Mouse (Mus musculus) heart, postnatal 10 days (tissue): ENCODE results near the gene Gxylt1. TPM values are rescaled to one million over a fixed set of nuclear protein-coding genes. Genes with fewer than 3 reads are reported as not detected.
"Not testable (repeated sequence)": the region's sequence is repeated elsewhere in the genome, so short reads cannot be mapped to it uniquely, and the experiment has no call there.

Experiments
- DNase-seq, 2 experiments: peaks; one replicate each; pipeline ENCODE4 v3.0.0; 2021
- intact Hi-C: fragments of 180-260 bp; cut with DNase I; formaldehyde crosslinking; loops from one replicate; pipeline ENCODE4 v1.15.1; 2025
- total RNA-seq, 2 experiments: library from RNA; stranded (reverse); gene quantifications; 2 replicates each; pipeline ENCODE4 v1.2.3; 2021

The Gxylt1 gene
- total RNA-seq, 2 experiments from 2014 or later, result 13.7 to 15.0 TPM

DNA sequence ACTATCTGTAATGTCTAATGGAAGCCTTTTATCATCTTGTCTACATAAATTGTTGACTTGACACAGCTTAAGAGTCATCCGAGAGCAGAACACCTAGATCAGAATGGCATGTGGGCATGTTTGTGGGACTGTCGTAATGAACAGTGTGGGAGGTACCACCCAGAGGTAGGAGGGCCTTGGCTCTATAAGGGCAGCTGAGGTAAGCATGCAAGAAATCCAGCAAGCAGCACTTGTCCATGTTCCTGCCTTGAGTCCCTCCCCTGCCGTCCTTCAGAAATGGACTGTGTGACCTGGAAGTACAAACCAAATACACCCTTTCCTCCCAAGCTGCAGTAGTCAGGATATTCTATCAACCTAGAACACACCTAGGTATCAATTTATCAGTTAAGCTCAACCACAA lies 9.7 kb downstream of the Gxylt1 start:
- DNase-seq, result no peak
- intact Hi-C loops, result loop anchor here (1.0 to 2.0 kb wide), 2 partner anchors 173 to 312 kb away; no protein-coding TSS in a partner anchor

DNA sequence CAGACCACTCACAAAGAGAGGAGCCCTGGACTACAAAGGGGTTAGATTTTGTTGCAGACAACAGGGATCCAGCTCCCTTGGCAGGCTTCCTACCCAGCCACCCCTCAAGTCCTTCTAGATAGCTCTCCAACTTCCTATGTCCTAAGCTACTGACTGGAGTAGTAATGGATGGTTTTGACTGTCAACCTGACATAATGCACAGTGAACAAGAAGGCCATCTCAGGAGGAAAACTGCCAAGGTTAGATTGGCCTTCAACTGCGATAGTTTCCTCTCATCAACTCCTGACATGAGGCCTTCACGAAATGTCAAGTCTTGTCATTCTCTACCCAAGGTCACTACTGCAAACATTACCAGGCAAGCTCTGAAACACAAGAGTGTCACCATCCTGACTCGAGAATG lies 10.8 kb downstream of the Gxylt1 start:
- DNase-seq, result no peak
- intact Hi-C loops, result loop anchor here (2.0 kb wide), 1 partner anchor 313 kb away; no protein-coding TSS in a partner anchor

DNA sequence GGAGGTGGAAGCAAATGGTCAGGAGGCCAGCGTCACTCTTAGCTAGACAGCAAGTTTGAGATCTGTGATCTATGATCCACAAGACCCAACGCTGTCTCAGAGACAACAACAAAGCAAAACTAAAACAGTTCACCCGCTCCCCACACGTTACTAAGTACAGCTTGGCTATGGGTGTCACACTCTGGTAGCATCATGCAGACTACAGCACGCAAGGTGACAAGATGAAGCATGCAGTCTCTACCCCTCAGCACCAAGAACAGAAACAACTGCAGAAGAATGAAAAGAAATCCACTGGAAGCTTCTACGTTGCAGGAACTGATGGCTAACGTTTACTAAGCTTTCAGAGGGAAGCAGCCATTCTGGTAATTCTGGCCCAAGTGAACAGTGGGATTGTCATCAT lies 11.4 kb downstream of the Gxylt1 start:
- intact Hi-C loops, result no loop called here

DNA sequence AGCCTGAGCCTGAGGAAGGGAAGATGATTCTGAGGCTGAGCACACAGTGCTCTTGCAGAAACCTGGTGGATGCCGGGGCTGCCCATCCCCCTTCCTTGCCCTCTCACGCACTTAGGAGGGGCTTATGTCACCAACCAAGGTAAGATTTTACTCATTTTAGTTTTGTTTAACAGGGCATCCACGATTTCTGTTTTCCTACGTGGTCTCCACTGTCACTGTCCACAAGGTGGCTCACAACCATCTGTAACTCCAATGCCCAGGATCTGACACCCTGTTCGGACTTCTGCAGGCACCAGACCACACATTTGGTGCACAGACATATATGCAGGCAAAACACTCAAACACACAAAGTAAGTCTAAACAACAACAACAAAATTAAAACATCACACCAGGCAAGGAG lies 12.2 kb downstream of the Gxylt1 start:
- intact Hi-C loops, result no loop called here
- no peak for DNase-seq

More for the DNA sequence above, 11.4 kb downstream of the Gxylt1 start:
- no peak for DNase-seq

- DNase-seq, result no peak
- intact Hi-C loops, result no loop called here
These were observed 12.7 kb downstream of the Gxylt1 start for GRCm38 (mm10) chr15:93262274-93262673.

DNA sequence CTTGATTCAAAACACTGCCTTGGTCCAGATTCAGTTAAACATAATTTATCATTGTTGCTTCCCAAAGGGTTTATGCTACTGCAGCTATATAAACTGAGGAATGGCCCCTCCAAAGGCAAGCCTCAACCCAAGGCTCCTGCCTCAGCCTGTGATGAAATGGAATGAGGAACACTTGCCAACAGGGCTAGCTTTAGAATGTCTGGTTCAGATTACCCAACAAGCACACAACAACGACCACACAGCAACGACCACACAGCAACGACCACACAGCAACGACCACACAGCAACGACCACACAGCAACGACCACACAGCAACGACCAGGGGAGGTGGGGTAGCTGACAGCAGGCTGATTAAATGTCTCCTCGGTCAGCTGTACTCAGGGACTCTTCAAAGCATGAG lies 15.0 kb downstream of the Gxylt1 start:
- DNase-seq, result no peak
- intact Hi-C loops, result no loop called here

- DNase-seq, result no peak
- intact Hi-C loops, result no loop called here
These were observed 19.7 kb downstream of the Gxylt1 start for GRCm38 (mm10) chr15:93255295-93255694.

DNA sequence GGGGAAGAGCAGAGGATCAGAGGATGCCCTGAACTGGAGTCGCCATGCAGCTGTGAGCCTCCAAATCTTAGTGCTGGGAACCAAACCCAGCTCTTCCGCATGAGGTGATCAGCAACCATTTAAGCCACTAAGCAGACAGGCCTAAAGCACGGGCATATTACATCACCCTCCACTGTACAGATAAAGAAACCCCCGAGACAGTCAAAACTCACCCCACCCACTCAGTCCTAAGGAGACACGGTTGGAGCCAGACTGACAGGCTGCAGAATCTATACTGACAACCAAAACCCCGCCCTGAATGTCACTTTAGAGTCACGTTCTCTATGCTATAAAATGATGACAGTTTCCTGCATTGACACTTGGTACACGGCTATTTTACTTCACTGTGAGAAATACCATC lies 21.8 kb downstream of the Gxylt1 start:
- intact Hi-C loops, result no loop called here
- DNase-seq, result no peak

DNA sequence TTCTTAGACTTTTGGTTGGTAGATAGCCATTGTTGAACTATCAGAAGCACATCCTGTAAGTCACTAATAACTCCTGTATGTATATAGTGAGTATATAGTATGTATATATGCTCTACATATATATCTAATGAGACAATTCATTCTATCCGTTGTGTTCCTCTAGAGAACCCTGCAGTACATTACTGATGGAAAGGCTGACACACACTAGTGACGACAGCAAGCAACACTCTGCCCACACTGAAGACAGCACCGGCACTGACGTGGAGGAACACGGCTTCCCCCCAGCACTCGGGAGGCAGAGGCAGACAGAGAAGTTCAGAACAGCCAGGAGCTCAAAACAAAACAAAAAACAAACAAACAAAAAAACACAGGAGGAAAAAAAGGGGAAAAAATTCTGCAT lies 22.6 kb downstream of the Gxylt1 start:
- no peak for DNase-seq
- intact Hi-C loops, result no loop called here

DNA sequence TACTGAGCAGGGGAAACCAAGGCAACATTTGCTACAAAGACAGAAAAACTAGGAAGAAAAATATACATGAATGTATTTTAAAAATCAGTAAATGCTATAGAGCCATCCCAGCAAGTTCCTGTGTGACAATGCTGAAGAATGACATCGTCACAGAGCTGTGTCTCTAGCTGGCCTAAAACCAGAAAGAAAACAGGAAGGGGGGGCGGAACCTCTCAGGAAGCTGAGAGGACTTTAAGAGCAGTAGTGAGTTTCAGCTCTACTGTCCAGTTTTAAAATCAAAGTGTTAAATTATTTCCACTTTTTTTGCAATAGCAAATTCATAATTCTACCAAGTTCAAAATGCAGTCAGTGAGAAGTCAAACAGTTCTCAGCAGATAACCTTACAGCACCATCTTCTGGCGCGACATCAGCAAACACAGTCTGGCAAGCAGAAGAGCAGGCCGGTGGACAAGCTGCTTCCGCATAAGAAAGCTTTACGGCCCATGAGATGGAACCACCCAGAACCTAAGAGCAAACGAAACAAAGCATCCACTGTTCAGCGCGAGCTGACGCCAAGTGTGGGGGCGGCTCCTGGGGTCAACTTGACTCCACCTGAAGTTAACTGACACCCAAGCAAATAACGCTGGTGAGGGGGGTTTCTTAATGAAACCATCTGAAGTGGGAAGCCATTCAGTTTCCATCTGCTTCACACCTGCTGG lies 23.3 kb downstream of the Gxylt1 start:
- intact Hi-C loops, result no loop called here
- DNase-seq, result peak; percentile 37 to 55

- intact Hi-C loops, result no loop called here
- DNase-seq, result no peak
These were observed 31.8 kb downstream of the Gxylt1 start for GRCm38 (mm10) chr15:93243202-93243601.

DNA sequence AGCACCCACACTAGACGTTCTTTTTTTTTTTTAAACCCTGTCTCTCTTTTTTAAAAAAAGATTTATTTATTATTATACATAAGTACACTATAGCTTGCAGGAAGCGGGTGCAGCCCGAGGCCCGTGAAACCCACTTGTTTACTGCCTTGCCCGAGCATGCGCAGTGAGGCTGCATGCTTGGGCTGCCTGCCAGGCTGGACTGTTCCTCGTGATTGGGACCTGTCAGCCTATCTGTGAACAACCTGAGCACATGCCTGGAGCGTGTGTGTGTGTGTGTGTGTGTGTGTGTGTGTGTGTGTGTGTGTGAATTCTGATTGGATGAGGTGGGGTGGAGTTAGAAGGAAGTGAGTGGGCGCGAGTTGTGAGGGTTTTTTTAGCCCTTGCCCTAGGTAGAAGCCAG lies 38.5 kb downstream of the Gxylt1 start:
- peak; percentile 57 to 60 for DNase-seq

DNA sequence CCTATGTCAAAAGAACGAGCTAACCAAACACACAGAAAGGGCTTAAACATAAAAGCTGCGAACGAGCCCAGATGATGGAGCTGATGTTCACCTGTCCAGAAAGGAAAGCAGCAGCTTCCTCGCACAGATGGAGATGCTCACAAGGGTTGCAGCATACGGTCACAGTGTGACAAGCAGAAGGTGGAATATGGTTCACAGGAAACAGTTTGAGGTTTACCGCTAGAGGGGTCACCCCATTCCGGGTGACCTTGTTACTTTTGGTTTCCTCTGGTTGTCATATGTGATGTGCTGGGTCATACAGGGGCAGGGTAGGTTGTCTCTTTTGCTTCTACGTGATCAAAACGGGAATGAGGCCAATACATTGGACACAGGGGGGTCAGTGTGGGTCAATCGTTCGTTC lies 46.0 kb downstream of the Gxylt1 start:
- DNase-seq, result no peak
- intact Hi-C loops, result no loop called here

More for the DNA sequence above, 38.5 kb downstream of the Gxylt1 start:
- intact Hi-C loops, result not testable (repeated sequence)

GRCm38 (mm10) chr15:93228375-93228774 lies 46.6 kb downstream of the Gxylt1 start:
- intact Hi-C loops, result no loop called here
- DNase-seq, result no peak

- intact Hi-C loops, result no loop called here
- peak; percentile 37 to 44 for DNase-seq
These were observed 47.3 kb downstream of the Gxylt1 start for GRCm38 (mm10) chr15:93227764-93228079.

DNA sequence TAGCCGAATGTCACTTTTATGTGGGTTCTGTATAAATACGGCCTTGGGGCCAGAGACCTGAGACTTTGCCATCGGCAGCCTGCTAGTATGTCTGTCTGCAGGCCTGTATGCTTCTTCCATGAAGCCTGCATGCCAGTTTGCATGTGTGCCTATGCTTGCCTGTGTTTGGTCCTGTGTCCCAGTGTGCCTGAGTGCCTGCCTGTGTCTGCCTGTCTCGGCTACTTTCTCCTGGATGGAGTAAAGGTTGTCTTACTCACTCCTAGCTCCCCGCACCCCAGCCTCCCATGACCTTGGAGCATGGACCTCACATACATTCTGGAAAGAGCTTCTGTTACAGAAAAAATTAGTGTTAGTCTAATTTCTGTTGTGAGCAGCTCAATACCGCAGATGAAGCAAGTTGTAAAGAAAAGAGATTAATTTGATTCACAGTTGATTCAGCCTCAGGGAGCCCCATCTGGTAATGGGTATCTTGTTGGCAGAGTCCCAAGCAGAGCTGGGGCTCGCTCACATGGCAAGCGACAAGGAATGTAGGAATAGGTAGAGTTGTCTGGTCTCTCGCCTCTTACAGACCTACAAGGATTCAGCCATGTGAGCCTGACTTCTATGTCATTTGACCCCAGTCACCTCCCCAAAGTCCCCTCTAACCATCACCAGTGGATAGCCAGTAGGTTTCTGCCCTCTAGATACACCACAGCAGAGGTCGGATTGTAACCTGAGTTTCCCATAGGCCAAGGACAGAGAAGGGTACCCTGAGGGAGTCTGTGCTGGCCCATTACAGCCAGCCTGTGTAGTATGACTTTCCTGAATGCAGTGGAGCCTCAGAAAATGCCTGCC lies 47.8 kb downstream of the Gxylt1 start:
- no peak for DNase-seq
- intact Hi-C loops, result no loop called here

DNA sequence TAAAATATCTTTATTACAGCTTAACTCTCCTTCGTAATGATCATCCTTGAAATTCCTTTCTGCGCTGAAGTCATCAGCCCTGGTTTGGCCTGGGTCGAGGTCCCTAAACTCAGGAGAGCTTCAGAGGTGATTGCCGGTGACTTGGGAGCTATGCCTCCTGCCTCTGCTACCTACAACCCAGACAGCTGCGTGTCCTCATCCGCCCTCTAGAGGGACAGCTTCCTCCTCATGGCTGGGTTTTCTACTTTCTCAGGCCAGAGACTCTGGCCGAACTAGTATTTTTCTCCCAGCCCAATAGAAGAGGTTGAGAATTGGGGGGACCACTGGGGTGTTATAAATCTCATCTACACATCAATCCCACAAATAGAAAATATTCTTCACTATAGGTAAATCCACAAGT lies 52.5 kb downstream of the Gxylt1 start:
- intact Hi-C loops, result no loop called here
- DNase-seq, result no peak

- DNase-seq, result no peak
- intact Hi-C loops, result loop anchor here (10.0 kb wide), 1 partner anchor 618 kb away; no protein-coding TSS in a partner anchor
These were observed 62.4 kb downstream of the Gxylt1 start for GRCm38 (mm10) chr15:93212617-93213016.

DNA sequence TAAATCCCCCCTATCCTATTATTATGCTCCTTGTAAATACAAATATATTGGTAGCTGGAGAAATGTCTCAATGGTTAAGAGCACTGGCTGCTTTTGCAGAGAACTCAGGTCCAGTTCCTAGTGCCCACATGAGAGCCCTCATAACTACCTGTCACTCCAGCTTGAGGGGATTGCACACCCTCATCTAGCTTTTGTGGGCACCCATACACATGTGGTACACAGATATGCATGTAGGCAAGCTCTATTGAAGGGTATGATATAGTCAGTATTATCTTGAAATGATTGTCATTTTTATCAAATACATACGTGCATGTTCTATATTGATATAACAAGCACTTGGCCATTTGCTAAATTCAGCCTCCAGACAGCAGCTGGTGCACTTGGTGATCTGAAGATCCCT lies 70.1 kb downstream of the Gxylt1 start:
- intact Hi-C loops, result no loop called here

GRCm38 (mm10) chr15:93201956-93202355 lies 73.0 kb downstream of the Gxylt1 start:
- no peak for DNase-seq
- intact Hi-C loops, result no loop called here

More for the DNA sequence above, 70.1 kb downstream of the Gxylt1 start:
- DNase-seq, result no peak

DNA sequence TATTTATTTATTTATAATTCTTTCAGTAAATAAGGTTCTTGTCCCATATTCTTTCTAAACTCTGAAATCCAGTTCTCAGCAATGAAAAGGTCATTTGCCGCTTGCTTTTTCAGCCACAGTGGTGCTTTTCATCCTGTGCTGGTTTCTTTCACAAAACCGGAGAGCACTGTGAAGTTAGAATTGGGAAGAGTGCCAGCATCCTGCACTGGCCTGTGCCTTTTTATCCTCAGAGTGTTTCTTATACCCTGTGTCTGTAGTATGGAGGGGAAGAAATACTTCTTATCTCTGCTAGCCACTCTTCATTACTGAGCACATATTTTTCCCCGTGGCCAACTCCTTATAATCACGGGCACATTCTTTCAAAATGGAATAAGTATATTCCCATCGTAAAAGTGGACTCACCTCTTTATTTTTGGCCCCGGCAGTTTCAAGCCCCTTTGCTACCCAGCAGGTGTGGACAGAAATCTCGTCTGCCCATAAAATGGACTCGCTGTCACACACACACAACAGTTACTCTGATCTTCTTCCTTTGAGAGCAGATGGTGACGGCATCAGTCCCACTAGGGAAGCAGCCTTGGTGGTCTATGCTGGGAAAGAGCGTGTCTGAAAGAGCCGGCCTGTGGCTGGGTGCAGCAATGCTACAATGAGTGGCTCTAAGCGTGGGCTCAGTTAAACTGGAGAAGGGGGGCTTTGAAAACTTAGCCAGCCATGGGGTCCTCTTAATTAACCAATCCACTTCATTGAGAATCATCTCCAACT lies 83.4 kb downstream of the Gxylt1 start:
- intact Hi-C loops, result no loop called here
- DNase-seq, result no peak
